Mouse (Mus musculus) heart, adult 8-10 months (tissue): ENCODE results near the gene Defa36. TPM values are rescaled to one million over a fixed set of nuclear protein-coding genes. Genes with fewer than 3 reads are reported as not detected.
"Not testable (repeated sequence)": the region's sequence is repeated elsewhere in the genome, so short reads cannot be mapped to it uniquely, and the experiment has no call there.

Source experiments
- DNase-seq: peaks from one replicate; pipeline ENCODE4 v3.0.0; 2022; ENCODE audit warnings: low spot score
- total RNA-seq, 4 experiments: library from RNA; stranded (reverse); gene quantifications; 2 replicates each; pipeline ENCODE4 v1.2.4; 2022

Defa36 gene
- total RNA-seq, result not detected

DNA sequence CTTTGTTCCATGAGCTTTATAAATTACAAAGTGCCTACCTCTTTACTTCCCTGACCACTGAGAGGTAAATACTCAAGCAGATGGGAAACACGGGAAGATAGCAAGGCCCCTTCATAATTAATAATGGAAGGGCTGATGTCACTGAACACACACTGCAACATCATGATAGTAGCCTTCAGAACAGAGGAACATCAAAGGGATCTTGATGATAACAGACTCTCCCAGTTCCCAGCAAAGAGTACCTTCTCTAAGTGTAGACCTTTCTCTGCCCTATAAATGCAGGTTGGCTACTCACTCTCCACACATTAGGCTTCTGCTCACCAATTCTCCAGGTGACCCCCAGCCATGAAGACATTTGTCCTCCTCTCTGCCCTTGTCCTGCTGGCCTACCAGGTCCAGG lies at the start of gene Defa36:
TSS of gene Defa36 (plus strand) at position 301 of the 400 bp plus-strand sequence.
- DNase-seq, result not testable (repeated sequence)

DNA sequence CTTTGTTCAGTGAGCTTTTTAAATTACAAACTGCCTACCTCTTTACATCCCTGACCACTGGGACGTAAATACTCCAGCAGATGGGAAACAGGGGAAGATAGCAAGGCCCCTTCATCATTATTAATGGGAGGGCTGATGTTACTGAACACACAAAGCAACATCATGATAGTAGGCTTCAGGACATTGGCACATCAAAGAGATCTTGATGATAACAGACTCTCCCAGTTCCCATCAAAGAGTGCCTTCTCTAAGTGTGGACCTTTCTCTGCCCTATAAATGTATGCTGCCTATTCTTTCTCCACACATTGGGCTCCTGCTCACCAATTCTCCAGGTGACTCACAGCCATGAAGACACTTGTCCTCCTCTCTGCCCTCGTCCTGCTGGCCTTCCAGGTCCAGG lies 49.0 kb upstream of the Defa36 start, which contains the start of gene Defa2:
TSS of gene Defa2 (plus strand) at position 301 of the 400 bp plus-strand sequence.
- not testable (repeated sequence) for DNase-seq

GRCm38 (mm10) chr8:21391511-21391910 lies 35.7 kb upstream of the Defa36 start, which contains the start of gene Defa33:
Defa33 (plus strand) TSS chr8:21391811.
- not testable (repeated sequence) for DNase-seq

GRCm38 (mm10) chr8:21456460-21456859 lies 29.2 kb downstream of the Defa36 start, which contains the start of gene Gm7849:
Gm7849 (minus strand) TSS chr8:21456560.
- DNase-seq, result not testable (repeated sequence)

Other genes with a start within 250 kb of the Defa36 start
- gene Defa31, start 235.8 kb upstream of the Defa36 start, total RNA-seq, result not detected
- not detected for gene Gm15293, start 225.8 kb upstream of the Defa36 start, total RNA-seq
- not detected for gene Gm15292, start 177.7 kb upstream of the Defa36 start, total RNA-seq
- not detected for gene Defa27, start 111.9 kb upstream of the Defa36 start, total RNA-seq
- not detected for gene Defa29, start 100.4 kb upstream of the Defa36 start, total RNA-seq
- gene Defa2, start 48.9 kb upstream of the Defa36 start, total RNA-seq, result not detected
- not detected for gene Defa33, start 35.6 kb upstream of the Defa36 start, total RNA-seq
- not detected for gene Gm7849, start 29.1 kb downstream of the Defa36 start, total RNA-seq
- not detected for gene Defa20, start 81.8 kb downstream of the Defa36 start, total RNA-seq
- gene Defa32, start 101.6 kb downstream of the Defa36 start, total RNA-seq, result not detected
- not detected for gene Defa37, start 138.0 kb downstream of the Defa36 start, total RNA-seq
- gene Defa28, start 155.6 kb downstream of the Defa36 start, total RNA-seq, result not detected
- gene Gm7861, start 167.1 kb downstream of the Defa36 start, total RNA-seq, result not detected
- gene Defa26, start 190.8 kb downstream of the Defa36 start, total RNA-seq, result not detected
- gene Defa17, start 228.4 kb downstream of the Defa36 start, total RNA-seq, result not detected
- gene Defa34, start 238.4 kb downstream of the Defa36 start, total RNA-seq, result not detected